Mouse (Mus musculus) heart, adult 9 months (tissue): ENCODE measurements at regions not wholly inside any gene's neighbourhood (a gene's known extent, or its start where the extent isn't known, plus 50 kb on each side); places are given as distances from the start of the nearest gene placed in this dataset.

ENCODE experiments used
- DNase-seq, 2 experiments: peaks; one replicate each; pipeline ENCODE4 v3.0.0; 2022; ENCODE audit warnings: low spot score in 2 of 2

GRCm38 (mm10) chr2:137705724-137706422, 550.5 kb upstream of the Btbd3 start:
- no peak for DNase-seq

DNA sequence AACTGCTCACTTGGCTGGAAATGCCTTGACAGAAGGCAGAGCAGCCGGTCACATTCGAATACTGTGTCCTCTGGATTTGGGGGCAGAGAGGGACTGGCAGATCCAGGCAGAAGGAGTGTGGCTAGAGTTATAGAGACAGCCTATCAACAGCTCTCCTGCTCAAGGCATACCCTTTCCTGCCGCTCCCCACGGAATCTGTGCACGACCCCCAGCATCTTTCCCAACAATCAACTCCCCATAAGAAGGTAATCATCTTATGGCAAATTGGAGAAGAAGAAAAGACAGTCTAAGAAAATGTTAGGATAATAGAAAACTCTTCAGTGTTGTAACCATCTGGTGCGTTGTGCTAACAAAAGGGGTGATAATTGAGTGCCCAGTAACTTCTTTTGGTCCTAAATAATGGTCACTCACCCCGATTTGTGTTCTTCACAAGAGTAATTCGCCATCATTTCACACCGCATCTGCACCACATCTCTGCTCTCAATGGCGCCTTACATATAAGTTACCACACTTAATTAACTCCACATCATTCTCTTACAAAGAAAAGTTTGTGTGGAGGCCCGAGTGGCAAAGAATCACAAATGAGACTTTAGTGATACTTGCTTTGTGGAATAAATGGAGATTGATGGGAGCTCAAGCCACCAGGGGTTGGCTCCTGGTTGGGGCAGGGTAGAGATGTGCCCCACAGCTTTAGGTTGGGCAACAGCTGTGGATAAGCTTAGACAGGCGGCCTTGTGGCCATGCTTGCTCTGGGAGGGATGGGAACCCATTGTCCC, 551.2 kb upstream of the Btbd3 start:
- DNase-seq = no peak

DNA sequence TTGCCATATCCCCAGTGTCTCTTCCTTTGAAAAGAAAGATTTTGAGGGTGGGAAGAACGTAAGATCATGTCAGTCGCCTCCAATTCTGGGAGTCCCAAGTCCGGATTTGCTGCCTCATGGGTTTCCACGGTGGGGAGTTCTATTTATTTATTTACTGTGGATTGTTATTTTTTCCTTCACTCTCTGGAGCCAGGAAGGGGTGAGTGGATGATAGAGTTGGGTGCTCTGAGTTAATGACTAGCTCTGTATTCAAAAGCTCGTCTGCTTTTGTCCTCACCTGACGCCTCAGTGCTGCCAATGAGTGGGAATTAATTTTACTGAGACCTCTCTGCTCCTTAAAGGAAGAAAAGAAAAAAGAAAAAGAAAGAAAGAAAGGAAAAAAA, 551.8 kb upstream of the Btbd3 start:
- DNase-seq = no peak

DNA sequence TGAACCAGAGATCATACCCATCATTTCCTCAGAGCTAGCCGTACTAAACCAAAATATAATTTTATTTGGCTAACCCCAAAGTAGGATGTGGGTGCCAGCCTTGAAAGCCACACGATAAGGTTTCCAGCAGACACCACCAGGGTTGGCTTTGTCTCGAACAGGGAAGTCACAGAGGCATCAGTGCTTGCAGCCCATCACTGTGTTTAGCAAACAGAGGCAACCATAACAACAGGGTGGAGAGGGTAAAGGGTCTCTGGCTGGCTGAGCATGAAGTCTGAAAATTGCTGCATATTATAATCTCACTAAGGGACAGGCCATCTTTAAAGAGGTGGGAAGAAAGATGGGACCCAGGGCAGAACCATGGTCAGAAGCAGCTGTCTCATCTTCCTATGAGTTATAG, 552.3 kb upstream of the Btbd3 start:
- DNase-seq = no peak

GRCm38 (mm10) chr2:137695885-137696284, 560.5 kb upstream of the Btbd3 start:
- no peak for DNase-seq

DNA sequence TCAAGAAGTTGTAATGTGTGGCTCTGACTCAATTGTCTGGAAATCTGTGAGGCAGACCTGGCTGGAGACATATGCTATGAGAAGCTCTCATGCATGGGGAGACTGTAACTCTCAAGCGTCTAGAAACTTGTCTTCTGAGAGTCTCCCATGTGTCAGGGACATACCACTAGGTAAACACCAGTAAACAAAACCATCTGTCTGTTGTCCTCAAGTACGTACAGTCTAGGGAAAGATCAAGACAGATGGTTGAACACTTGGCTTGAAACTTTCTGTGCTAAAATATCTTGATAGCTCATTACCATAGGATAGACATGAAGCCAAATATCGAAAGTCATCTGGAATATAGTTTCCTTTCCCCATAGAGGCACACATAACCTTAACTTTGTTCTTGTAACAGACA, 562.3 kb upstream of the Btbd3 start:
- no peak for DNase-seq

GRCm38 (mm10) chr2:137687208-137687607, 569.2 kb upstream of the Btbd3 start:
- no peak for DNase-seq

DNA sequence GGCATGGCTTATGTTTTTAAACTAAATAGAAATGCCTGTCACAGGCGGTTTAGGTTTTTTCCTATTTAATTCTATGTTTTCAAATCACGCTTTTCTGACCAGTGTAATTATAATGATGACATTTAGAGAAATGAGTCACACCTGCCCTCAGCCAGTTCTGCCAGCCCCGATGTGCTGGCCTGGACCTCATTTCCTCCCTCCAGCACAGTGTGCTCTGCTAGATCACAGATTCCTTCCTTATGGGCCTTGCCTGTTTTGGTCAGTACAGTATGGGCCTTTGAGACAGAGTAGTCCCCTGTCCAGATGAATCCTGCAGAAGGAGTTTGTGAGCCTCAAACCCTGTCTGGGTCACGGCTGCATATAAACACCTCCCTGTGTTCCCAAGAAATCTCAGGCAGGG, 569.6 kb upstream of the Btbd3 start:
- DNase-seq = no peak

GRCm38 (mm10) chr2:137681762-137682161, 565.3 kb upstream of the Jag1 start:
- no peak for DNase-seq

GRCm38 (mm10) chr2:137663171-137663570, 546.7 kb upstream of the Jag1 start:
- DNase-seq = peak; percentile 73 to 77

GRCm38 (mm10) chr2:137662216-137662615, 545.8 kb upstream of the Jag1 start:
- no peak for DNase-seq

DNA sequence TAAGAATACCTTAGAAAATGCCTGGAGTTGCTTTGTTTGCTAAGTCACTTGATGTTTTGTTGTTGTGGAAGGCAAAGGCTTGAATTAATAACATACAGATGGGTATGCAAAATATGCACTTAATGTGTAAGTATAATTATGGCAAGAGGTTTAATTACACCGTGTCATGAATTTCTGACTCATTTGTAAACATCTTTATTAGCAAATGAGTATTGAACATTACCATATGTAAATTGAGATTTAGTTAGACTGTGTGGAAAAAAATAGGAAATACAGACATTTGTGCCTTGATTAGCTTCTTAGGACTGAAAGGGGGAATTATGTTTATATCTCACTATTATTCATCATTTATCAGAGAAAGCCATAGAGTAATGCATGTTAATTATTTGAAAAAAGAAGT, 544.0 kb upstream of the Jag1 start:
- DNase-seq = no peak

DNA sequence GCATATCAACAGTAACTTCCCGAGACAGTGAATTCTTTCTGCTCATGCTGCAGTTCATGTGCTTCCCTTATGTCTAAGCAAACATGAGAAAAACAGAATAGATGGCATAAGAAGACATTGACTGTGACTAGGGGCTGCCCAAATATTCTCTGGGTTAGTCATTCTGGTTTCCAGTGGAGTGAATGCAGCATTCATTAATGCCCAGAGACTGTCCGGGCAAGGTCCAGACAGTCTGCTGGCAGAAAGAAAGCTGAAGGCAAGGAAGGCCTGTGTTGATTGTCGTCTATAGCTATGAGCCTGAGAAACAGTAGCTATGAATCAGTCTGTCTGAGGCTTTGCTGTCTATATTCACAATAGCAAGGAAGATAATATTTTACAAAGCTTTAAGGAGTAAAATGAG, 537.9 kb upstream of the Jag1 start:
- no peak for DNase-seq

DNA sequence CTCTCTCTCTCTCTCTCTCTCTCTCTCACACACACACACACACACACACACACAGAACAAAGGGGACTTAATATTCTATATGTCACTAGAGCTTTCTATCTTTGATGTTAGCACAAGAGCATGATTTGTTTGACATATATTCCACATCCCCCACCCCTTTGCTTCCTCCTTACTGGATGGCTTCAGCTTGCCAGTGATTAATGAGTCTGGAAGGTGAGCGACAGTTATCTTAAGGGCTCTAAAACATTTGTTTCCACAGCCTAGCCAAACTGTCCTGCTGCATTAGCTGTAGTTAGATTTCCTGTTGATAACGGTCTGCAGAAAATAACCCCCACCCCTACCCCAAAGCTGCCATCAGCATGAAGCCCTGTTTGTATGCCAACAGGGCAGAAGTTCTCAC, 527.7 kb upstream of the Jag1 start:
- DNase-seq = no peak

GRCm38 (mm10) chr2:137643269-137644055, 527.0 kb upstream of the Jag1 start:
- DNase-seq = peak in 1 of 2 experiments; percentile 10

DNA sequence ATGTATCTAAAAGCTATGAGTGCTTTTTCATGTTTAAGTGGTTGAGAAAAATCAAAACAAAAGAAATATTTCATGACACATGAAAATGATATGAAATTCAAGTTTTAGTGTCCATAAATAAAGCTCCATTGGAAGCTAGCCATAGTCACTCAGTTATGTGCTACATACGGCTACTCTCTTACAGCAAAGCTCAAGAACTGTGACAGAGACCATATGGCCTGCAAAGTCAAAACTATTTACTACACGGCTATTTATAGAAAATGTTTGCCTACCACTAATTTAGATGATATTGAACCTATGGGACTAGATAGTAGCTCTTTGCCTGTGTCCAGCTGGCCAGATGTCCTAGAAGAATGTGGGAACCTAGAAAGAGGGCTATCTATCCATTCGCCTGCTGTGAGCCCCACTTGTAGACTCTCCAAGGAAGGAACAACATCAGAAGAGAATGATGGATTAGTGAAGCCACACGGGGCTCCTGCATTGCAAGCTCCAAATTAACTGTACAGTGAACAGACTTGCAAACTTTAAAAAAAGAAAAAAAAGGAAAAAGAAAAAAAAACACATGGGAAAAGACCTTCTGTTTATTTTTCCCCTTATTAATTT, 518.7 kb upstream of the Jag1 start:
- DNase-seq = no peak

- DNase-seq = no peak
These were observed 500.2 kb upstream of the Jag1 start for GRCm38 (mm10) chr2:137616637-137617036.

- no peak for DNase-seq
These were observed 497.3 kb upstream of the Jag1 start for GRCm38 (mm10) chr2:137613791-137614190.

- peak; percentile 12 to 56 for DNase-seq
These were observed 492.1 kb upstream of the Jag1 start for GRCm38 (mm10) chr2:137608506-137608905.

DNA sequence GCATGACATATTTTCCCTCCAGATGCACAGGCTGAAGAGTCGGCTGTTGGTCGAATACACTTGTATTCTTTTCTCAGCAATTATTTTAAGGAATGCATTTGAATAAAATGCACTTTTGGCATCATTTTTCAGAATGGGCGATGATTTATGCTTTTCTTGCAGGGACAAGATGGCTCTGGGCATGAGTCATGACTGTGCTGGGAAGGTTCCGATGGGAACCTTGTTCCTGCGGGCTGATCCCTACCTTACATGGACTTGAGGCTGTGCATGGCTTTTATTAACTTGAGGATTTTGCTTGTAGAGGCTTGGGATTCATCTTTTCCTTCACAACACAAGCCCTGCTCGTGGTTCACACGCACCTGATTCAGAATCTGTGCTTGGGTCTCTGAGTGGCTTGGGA, 481.7 kb upstream of the Jag1 start:
- no peak for DNase-seq

GRCm38 (mm10) chr2:137594509-137594908, 478.1 kb upstream of the Jag1 start:
- DNase-seq = peak; percentile 26 to 41

DNA sequence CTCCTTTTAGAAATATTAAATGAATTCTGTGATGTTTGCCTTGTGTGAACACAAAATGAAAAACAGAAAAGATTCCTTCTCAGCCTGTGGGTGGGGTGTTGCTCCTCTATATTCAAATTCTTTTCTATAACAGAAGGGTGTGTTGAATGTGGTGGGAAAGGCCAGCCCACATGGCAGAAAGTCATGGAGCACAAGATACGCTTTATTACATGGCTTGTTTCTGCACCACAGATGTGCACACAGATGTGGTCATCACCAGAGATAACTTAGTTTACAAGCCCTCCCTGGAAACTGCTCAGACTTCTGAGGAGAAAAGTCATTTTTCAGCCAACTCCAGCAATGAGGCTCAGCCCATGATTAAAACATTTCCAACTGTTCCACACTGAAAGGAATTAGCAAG, 475.1 kb upstream of the Jag1 start:
- peak; percentile 57 to 61 for DNase-seq
